Mouse (Mus musculus) forebrain, embryonic 14.5 days (tissue): ENCODE data around the gene Katnal1. TPM values are rescaled to one million over a fixed set of nuclear protein-coding genes. Genes with fewer than 3 reads are reported as not detected.

Experiments
- polyA plus RNA-seq: library from polyadenylated mRNA; unstranded; fragments of >200 nt; fragmentation: Nextera tagmentation; extraction: Ambion mirVana; gene quantifications from 2 replicates; pipeline ENCODE4 v1.2.1, GENCODE M21; 2014

The Katnal1 gene
- polyA plus RNA-seq, 1 experiment from 2014 or later, result 30.6 TPM

Other genes with a start within 250 kb of the Katnal1 start
- gene Gm42791, start 65.8 kb upstream of the Katnal1 start, polyA plus RNA-seq, result 8.4 TPM in 1 of 2 replicates, not detected in the other